ENCODE assay signal across 21 mouse cellular contexts in the genomic region with DNA sequence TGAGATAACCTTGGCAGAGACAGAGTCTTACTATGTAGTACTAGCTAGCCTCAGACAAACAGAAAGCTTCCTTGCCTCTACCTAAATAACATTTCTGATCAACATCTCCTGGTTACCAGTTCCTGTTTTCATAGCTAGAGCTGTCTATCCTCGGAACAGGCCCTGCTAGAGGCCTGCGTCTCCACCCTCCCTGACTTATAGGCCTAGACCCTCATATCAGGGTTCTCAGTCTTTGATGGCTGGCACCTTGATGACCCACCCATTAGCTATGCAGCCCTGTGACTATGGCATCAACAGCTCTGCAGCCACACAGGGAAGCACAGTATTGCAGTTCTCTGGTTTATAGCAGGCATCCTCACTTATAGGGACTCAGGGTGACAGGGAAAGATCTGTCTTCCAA.
DNase-seq lines count a peak whose midpoint lies in the region; ATAC-seq and TF ChIP-seq lines count a peak whose summit lies in the region.
"Had no signal": no experiment of that assay in that cellular context is flagged by ENCODE, and none has a peak within 500 bp of the region (broad histone marks: within the 10 kb centered on the region; RNA-seq: fewer than 3 reads in every experiment).

No protein-coding gene starts in this region.

- H3K4me2 ChIP-seq in liver, embryonic 13.5 days, result no peak overlapping the region
- no peak overlapping the region for H3K4me2 ChIP-seq in liver, postnatal 0 days (ENCODE audit: low read depth, low read length)
- no peak overlapping the region for H3K4me2 ChIP-seq in midbrain, embryonic 11.5 days
- H3K4me2 ChIP-seq: hindbrain, embryonic 13.5 days had no signal

- intact Hi-C loops in heart, postnatal 36 days (cut with DNase I), result no loop called here

- peak; percentile 63 for DNase-seq in heart, adult 11 months
- no peak for DNase-seq in heart, postnatal 36 days
- peak; percentile 23 for DNase-seq in c-Kit-positive CD71-positive TER-119-positive erythroid progenitor cells, embryonic 14.5 days (ENCODE audit: low spot score)
- peak; percentile 22 for DNase-seq in liver, embryonic 13.5 days
- no peak for DNase-seq in liver, postnatal 0 days
- no peak for DNase-seq in lung, postnatal 10 days
- DNase-seq in midbrain, embryonic 11.5 days (ENCODE audit: low spot score, missing footprints), result no peak
- DNase-seq: adrenal gland, adult 8-10 months; adrenal gland, postnatal 36 days; B cell, adult 2 months; cerebellum, adult 18-20 months; cerebellum, adult 9-11 months; gastrocnemius, postnatal 36 days; heart, adult 18-20 months; heart, postnatal 10 days had no signal

- H3K27me3 ChIP-seq in liver, embryonic 13.5 days, result no peaks in the 10 kb centered on the region
- H3K27me3 ChIP-seq in liver, postnatal 0 days (ENCODE audit: insufficient read depth, low read length), result no peaks in the 10 kb centered on the region
- no peaks in the 10 kb centered on the region for H3K27me3 ChIP-seq in midbrain, embryonic 11.5 days (ENCODE audit: control insufficient read depth, insufficient read depth, low read length)

- peaks cover 20% of the 10 kb centered on the region for H3K4me1 ChIP-seq in liver, embryonic 13.5 days (replicated peaks)
- H3K4me1 ChIP-seq in liver, postnatal 0 days (ENCODE audit: insufficient read depth), result no peaks in the 10 kb centered on the region
- no peaks in the 10 kb centered on the region for H3K4me1 ChIP-seq in midbrain, embryonic 11.5 days (ENCODE audit: control insufficient read depth, insufficient read depth, low read length)
- H3K4me1 ChIP-seq: heart, embryonic 10.5 days; hindbrain, embryonic 13.5 days had no signal

- no peaks in the 10 kb centered on the region for H3K9me3 ChIP-seq in liver, embryonic 13.5 days (replicated peaks)
- H3K9me3 ChIP-seq in liver, postnatal 0 days (ENCODE audit: low read length), result no peaks in the 10 kb centered on the region
- no peaks in the 10 kb centered on the region; the same call in 1 of the 2 replicates for H3K9me3 ChIP-seq in midbrain, embryonic 11.5 days (ENCODE audit: control insufficient read depth, low read length)
- H3K9me3 ChIP-seq: embryonic facial prominence, embryonic 10.5 days; heart, embryonic 10.5 days; hindbrain, embryonic 13.5 days had no signal

- no peak overlapping the region for H3K4me3 ChIP-seq in liver, embryonic 13.5 days (replicated peaks)
- H3K4me3 ChIP-seq in liver, postnatal 0 days (ENCODE audit: low read depth, low read length), result no peak overlapping the region
- H3K4me3 ChIP-seq in midbrain, embryonic 11.5 days (ENCODE audit: low read depth, low read length), result no peak overlapping the region
- H3K4me3 ChIP-seq: embryonic facial prominence, embryonic 10.5 days; heart, embryonic 10.5 days; hindbrain, embryonic 13.5 days had no signal

- no peak for TF ChIP-seq CTCF in liver, postnatal 0 days (IDR thresholded peaks at IDR 0.05; ENCODE audit: low read depth)

- no peak for TF ChIP-seq EP300 in liver, postnatal 0 days (IDR thresholded peaks at IDR 0.05; ENCODE audit: low read depth)

- H3K36me3 ChIP-seq in liver, embryonic 13.5 days, result no peaks in the 10 kb centered on the region
- no peaks in the 10 kb centered on the region for H3K36me3 ChIP-seq in liver, postnatal 0 days (replicated peaks; ENCODE audit: insufficient read depth, low read length)
- H3K36me3 ChIP-seq in midbrain, embryonic 11.5 days (ENCODE audit: control insufficient read depth, insufficient read depth, low read length), result no peaks in the 10 kb centered on the region
- H3K36me3 ChIP-seq: embryonic facial prominence, embryonic 10.5 days; G1E; heart, embryonic 10.5 days had no signal

- no peak overlapping the region for H3K9ac ChIP-seq in liver, embryonic 13.5 days
- H3K9ac ChIP-seq in liver, postnatal 0 days (replicated peaks), result no peak overlapping the region
- H3K9ac ChIP-seq in midbrain, embryonic 11.5 days (ENCODE audit: low read length), result no peak overlapping the region
- H3K9ac ChIP-seq: hindbrain, embryonic 13.5 days had no signal

- peak; percentile 81 for ATAC-seq in liver, embryonic 13.5 days (ENCODE audit: low read depth)
- ATAC-seq in liver, postnatal 0 days, result peak; percentile 43; the same call in 1 of the 2 replicates
- no peak for ATAC-seq in midbrain, embryonic 11.5 days (ENCODE audit: low FRiP score)
- ATAC-seq: CD4-positive, CD25-positive, alpha-beta regulatory T cell, adult 4 months; forebrain, embryonic 14.5 days had no signal

- WGBS in liver, embryonic 13.5 days (ENCODE audit: insufficient replicate concordance), result 46% methylated on average over 2 of the region's 2 CpGs
- 64% methylated on average over 2 of the region's 2 CpGs for WGBS in liver, postnatal 0 days (ENCODE audit: insufficient replicate concordance)
- WGBS in midbrain, embryonic 11.5 days, result 86% methylated on average over 2 of the region's 2 CpGs

- peak overlapping the region; percentile 96 for H3K27ac ChIP-seq in liver, embryonic 13.5 days
- no peak overlapping the region for H3K27ac ChIP-seq in liver, postnatal 0 days (ENCODE audit: low read depth)
- no peak overlapping the region for H3K27ac ChIP-seq in midbrain, embryonic 11.5 days (ENCODE audit: low read depth, low read length)
- H3K27ac ChIP-seq: embryonic facial prominence, embryonic 10.5 days; heart, embryonic 10.5 days; hindbrain, embryonic 13.5 days had no signal

Comparison
In these comparisons a context has a peak if more than half of its experiments do, and no peak if none do; other contexts are left out.
1. DNase-seq: peak in heart, adult 11 months (single experiment), c-Kit-positive CD71-positive TER-119-positive erythroid progenitor cells, embryonic 14.5 days (single experiment) and liver, embryonic 13.5 days (single experiment); none in heart, postnatal 36 days (0 of 2), liver, postnatal 0 days (single experiment), lung, postnatal 10 days (single experiment) and midbrain, embryonic 11.5 days (single experiment).